Mouse (Mus musculus): Measurements from ENCODE around the gene Coq10a. TPM values are rescaled to one million over a fixed set of nuclear protein-coding genes. Genes with fewer than 3 reads are reported as not detected.

Gene Coq10a
- polyA plus RNA-seq, 1 experiment = 18.7 TPM

GRCm38 (mm10) chr10:128369599-128369998 lies 802 bp upstream of the Coq10a start:
- no peaks in the 10 kb centered on the region for H3K9me3 ChIP-seq (replicated peaks; ENCODE audit: control insufficient read depth, insufficient read depth, low read length, poor library complexity, severe bottlenecking)
- H3K36me3 ChIP-seq (ENCODE audit: control insufficient read depth, insufficient read depth, low read length, poor library complexity, severe bottlenecking) = no peaks in the 10 kb centered on the region; the same call in 1 of the 2 replicates
- no peak overlapping the region for H3K27ac ChIP-seq (ENCODE audit: insufficient read depth, low read length)
- H3K4me3 ChIP-seq (ENCODE audit: low read depth, low read length) = 0 out of 2 replicates have a peak overlapping the region, but pooled peaks have one; percentile 60
- no peak for TF ChIP-seq CTCF (IDR thresholded peaks at IDR 0.05; ENCODE audit: low read depth, low read length)
- TF ChIP-seq POLR2A (IDR thresholded peaks at IDR 0.05; ENCODE audit: insufficient read depth, low read length) = no peak
- no peak for TF ChIP-seq EP300 (IDR thresholded peaks at IDR 0.05; ENCODE audit: insufficient read depth, low read depth, low read length)
- H3K4me1 ChIP-seq (ENCODE audit: control insufficient read depth, insufficient read depth, low read length) = no peaks in the 10 kb centered on the region
- no peaks in the 10 kb centered on the region for H3K27me3 ChIP-seq (ENCODE audit: control insufficient read depth, insufficient read depth, low read length, poor library complexity, severe bottlenecking)
- peak overlapping the region; percentile 68; the same call in 1 of the 2 replicates for H3K9ac ChIP-seq (ENCODE audit: low read depth, poor library complexity, severe bottlenecking)

GRCm38 (mm10) chr10:128369218-128369543 lies 384 bp upstream of the Coq10a start:
- no peaks in the 10 kb centered on the region for H3K9me3 ChIP-seq (replicated peaks; ENCODE audit: control insufficient read depth, insufficient read depth, low read length, poor library complexity, severe bottlenecking)
- peak overlapping the region; percentile 60 for H3K4me3 ChIP-seq (ENCODE audit: low read depth, low read length)
- peaks cover 2% of the 10 kb centered on the region; the same call in 1 of the 2 replicates for H3K36me3 ChIP-seq (ENCODE audit: control insufficient read depth, insufficient read depth, low read length, poor library complexity, severe bottlenecking)
- no peaks in the 10 kb centered on the region for H3K4me1 ChIP-seq (ENCODE audit: control insufficient read depth, insufficient read depth, low read length)
- no peaks in the 10 kb centered on the region for H3K27me3 ChIP-seq (ENCODE audit: control insufficient read depth, insufficient read depth, low read length, poor library complexity, severe bottlenecking)
- TF ChIP-seq CTCF (IDR thresholded peaks at IDR 0.05; ENCODE audit: low read depth, low read length) (no peak), POLR2A (IDR thresholded peaks at IDR 0.05; ENCODE audit: insufficient read depth, low read length) (no peak), EP300 (IDR thresholded peaks at IDR 0.05; ENCODE audit: insufficient read depth, low read depth, low read length) (0 out of 2 replicates have a peak, but pooled peaks have one; percentile 18)
- H3K27ac ChIP-seq (ENCODE audit: insufficient read depth, low read length) = 0 out of 2 replicates have a peak overlapping the region, but pooled peaks have one; percentile 3
- H3K9ac ChIP-seq (ENCODE audit: low read depth, poor library complexity, severe bottlenecking) = peak overlapping the region; percentile 68

- no peak overlapping the region for H3K27ac ChIP-seq (ENCODE audit: insufficient read depth, low read length)
Observed at GRCm38 (mm10) chr10:128367899-128368401, 847 bp downstream of the Coq10a start.

DNA sequence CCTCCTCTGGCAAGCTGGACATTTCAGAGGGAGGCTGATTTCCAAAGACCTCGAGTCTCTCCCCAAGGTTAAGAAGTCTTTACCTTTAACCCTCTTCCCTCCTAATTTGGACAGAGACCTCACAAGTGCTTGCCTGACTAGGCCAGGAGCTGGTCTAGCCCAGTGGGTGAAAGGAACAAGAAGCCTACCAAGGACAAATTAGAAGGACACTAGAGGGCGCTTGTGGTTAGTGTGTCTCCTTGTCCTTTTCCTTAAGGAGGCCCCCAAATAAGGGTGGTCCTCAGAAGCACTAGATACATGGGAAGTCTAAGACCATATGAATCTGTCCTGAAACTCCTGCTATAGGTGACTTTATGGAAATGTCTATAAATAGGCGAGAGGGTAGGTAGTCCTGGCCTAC lies 6.2 kb downstream of the Coq10a start:
- no peak overlapping the region for H3K9ac ChIP-seq (ENCODE audit: low read depth, poor library complexity, severe bottlenecking)
- H3K27ac ChIP-seq (ENCODE audit: insufficient read depth, low read length) = no peak overlapping the region
- TF ChIP-seq POLR2A (IDR thresholded peaks at IDR 0.05; ENCODE audit: insufficient read depth, low read length) = no peak
- TF ChIP-seq EP300 (IDR thresholded peaks at IDR 0.05; ENCODE audit: insufficient read depth, low read depth, low read length) = no peak
- TF ChIP-seq CTCF (IDR thresholded peaks at IDR 0.05; ENCODE audit: low read depth, low read length) = peak; percentile 18
- peaks cover 51% of the 10 kb centered on the region for H3K36me3 ChIP-seq (ENCODE audit: control insufficient read depth, insufficient read depth, low read length, poor library complexity, severe bottlenecking)
- no peaks in the 10 kb centered on the region for H3K9me3 ChIP-seq (replicated peaks; ENCODE audit: control insufficient read depth, insufficient read depth, low read length, poor library complexity, severe bottlenecking)
- H3K27me3 ChIP-seq (ENCODE audit: control insufficient read depth, insufficient read depth, low read length, poor library complexity, severe bottlenecking) = no peaks in the 10 kb centered on the region
- H3K4me1 ChIP-seq (ENCODE audit: control insufficient read depth, insufficient read depth, low read length) = no peaks in the 10 kb centered on the region
- no peak overlapping the region for H3K4me3 ChIP-seq (ENCODE audit: low read depth, low read length)

More at GRCm38 (mm10) chr10:128367899-128368401, 847 bp downstream of the Coq10a start:
- no peaks in the 10 kb centered on the region for H3K9me3 ChIP-seq (replicated peaks; ENCODE audit: control insufficient read depth, insufficient read depth, low read length, poor library complexity, severe bottlenecking)
- H3K27me3 ChIP-seq (ENCODE audit: control insufficient read depth, insufficient read depth, low read length, poor library complexity, severe bottlenecking) = no peaks in the 10 kb centered on the region
- no peak for TF ChIP-seq EP300 (IDR thresholded peaks at IDR 0.05; ENCODE audit: insufficient read depth, low read depth, low read length)
- no peak for TF ChIP-seq CTCF (IDR thresholded peaks at IDR 0.05; ENCODE audit: low read depth, low read length)
- no peak for TF ChIP-seq POLR2A (IDR thresholded peaks at IDR 0.05; ENCODE audit: insufficient read depth, low read length)
- peak overlapping the region; percentile 67 for H3K4me3 ChIP-seq (ENCODE audit: low read depth, low read length)
- peaks cover 11% of the 10 kb centered on the region for H3K36me3 ChIP-seq (ENCODE audit: control insufficient read depth, insufficient read depth, low read length, poor library complexity, severe bottlenecking)
- no peaks in the 10 kb centered on the region for H3K4me1 ChIP-seq (ENCODE audit: control insufficient read depth, insufficient read depth, low read length)
- H3K9ac ChIP-seq (ENCODE audit: low read depth, poor library complexity, severe bottlenecking) = peak overlapping the region; percentile 68

GRCm38 (mm10) chr10:128361836-128362235 lies 7.0 kb downstream of the Coq10a start:
- Histone ChIP-seq H3K36me3 (ENCODE audit: control insufficient read depth, insufficient read depth, low read length, poor library complexity, severe bottlenecking) (peaks cover 51% of the 10 kb centered on the region), H3K4me3 (ENCODE audit: low read depth, low read length) (no peak overlapping the region), H3K27me3 (ENCODE audit: control insufficient read depth, insufficient read depth, low read length, poor library complexity, severe bottlenecking) (no peaks in the 10 kb centered on the region), H3K4me1 (ENCODE audit: control insufficient read depth, insufficient read depth, low read length) (no peaks in the 10 kb centered on the region), H3K9me3 (replicated peaks; ENCODE audit: control insufficient read depth, insufficient read depth, low read length, poor library complexity, severe bottlenecking) (no peaks in the 10 kb centered on the region), H3K9ac (ENCODE audit: low read depth, poor library complexity, severe bottlenecking) (no peak overlapping the region), H3K27ac (ENCODE audit: insufficient read depth, low read length) (no peak overlapping the region)
- TF ChIP-seq POLR2A (IDR thresholded peaks at IDR 0.05; ENCODE audit: insufficient read depth, low read length) = no peak
- TF ChIP-seq EP300 (IDR thresholded peaks at IDR 0.05; ENCODE audit: insufficient read depth, low read depth, low read length) = no peak
- TF ChIP-seq CTCF (IDR thresholded peaks at IDR 0.05; ENCODE audit: low read depth, low read length) = no peak

GRCm38 (mm10) chr10:128359226-128359625 lies 9.6 kb downstream of the Coq10a start:
- TF ChIP-seq POLR2A (IDR thresholded peaks at IDR 0.05; ENCODE audit: insufficient read depth, low read length) (no peak), CTCF (IDR thresholded peaks at IDR 0.05; ENCODE audit: low read depth, low read length) (no peak), EP300 (IDR thresholded peaks at IDR 0.05; ENCODE audit: insufficient read depth, low read depth, low read length) (no peak)
- Histone ChIP-seq H3K27ac (ENCODE audit: insufficient read depth, low read length) (no peak overlapping the region), H3K9ac (ENCODE audit: low read depth, poor library complexity, severe bottlenecking) (no peak overlapping the region), H3K4me3 (ENCODE audit: low read depth, low read length) (no peak overlapping the region), H3K27me3 (ENCODE audit: control insufficient read depth, insufficient read depth, low read length, poor library complexity, severe bottlenecking) (no peaks in the 10 kb centered on the region), H3K9me3 (replicated peaks; ENCODE audit: control insufficient read depth, insufficient read depth, low read length, poor library complexity, severe bottlenecking) (no peaks in the 10 kb centered on the region), H3K36me3 (ENCODE audit: control insufficient read depth, insufficient read depth, low read length, poor library complexity, severe bottlenecking) (peaks cover 65% of the 10 kb centered on the region), H3K4me1 (ENCODE audit: control insufficient read depth, insufficient read depth, low read length) (no peaks in the 10 kb centered on the region)
